Mouse (Mus musculus) gastrocnemius, postnatal 4 days (tissue): Measurements from ENCODE around the gene Slco2a1. TPM values are rescaled to one million over a fixed set of nuclear protein-coding genes. Genes with fewer than 3 reads are reported as not detected.

ENCODE experiments used
- DNase-seq, 2 experiments: peaks; one replicate each; pipeline ENCODE4 v3.0.0; 2021 to 2022; ENCODE audit warnings: low spot score in 2 of 2, mixed read lengths in 2 of 2
- total RNA-seq, 2 experiments: library from RNA; stranded (reverse); gene quantifications; 2 replicates each; pipeline ENCODE4 v1.2.3; 2021

Gene Slco2a1
- total RNA-seq, 2 experiments from 2014 or later, result 0.93 to 1.9 TPM

DNA sequence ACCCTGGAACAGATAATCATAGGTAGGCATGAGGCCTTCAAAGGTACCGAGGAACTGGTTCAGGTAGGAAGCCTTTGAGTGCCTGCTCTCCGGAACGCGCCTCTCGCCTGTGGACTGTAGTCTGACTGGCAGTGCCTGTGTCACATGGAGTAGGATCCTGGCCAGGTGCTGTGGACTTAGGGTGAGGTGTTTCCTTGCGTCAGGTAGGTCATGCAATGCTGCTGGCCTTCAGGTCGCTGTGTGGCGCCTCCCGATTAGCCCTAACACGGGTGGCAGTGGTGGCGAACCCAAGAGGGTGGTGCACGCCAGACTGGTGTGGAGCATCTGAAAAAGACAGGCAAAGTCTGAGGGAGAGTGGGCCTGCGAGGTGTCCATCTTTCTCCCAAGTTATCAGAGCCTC lies 126.4 kb downstream of the Slco2a1 start:
- no peak for DNase-seq

GRCm38 (mm10) chr9:103116941-103117340 lies 128.4 kb downstream of the Slco2a1 start:
- DNase-seq, result no peak

DNA sequence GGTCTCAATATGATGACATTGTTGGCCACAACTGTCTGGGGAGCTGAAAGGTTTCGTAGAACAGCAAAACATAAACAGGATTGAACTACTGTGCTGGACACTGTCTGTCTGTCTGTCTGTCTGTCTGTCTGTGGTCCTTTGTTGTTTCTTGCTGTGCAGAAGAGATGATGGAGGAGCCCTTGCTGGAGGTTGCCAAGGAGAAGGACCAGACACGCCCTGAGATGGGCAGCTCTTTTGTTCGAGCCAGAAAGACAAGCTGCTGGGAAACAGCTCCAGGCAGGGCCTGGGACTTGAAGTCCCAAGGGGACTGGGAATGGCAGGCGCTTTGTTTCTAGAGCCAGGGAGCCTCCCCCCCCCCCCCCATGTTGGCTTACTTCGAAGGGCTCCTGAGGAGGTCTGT lies 129.0 kb downstream of the Slco2a1 start:
- DNase-seq, result no peak

DNA sequence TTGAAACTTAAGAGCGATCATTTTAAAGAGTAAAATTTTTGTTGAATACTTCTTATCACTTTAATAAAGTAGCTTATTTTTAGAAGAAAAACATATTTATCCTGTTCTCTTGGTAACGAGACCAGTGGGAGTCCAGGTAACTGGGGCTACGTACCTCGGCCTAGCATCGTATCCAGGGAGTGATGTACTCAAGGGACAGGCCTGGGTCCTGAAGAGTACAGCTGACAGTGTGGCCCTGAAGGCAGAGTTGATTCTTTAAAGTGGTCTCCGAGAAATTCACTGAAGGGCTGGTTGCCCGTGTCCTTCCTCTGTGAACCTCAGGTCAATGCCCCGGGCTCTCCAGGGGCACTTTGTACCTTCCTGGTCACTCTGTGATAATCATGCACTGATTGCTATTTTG lies 129.4 kb downstream of the Slco2a1 start:
- DNase-seq, result no peak

DNA sequence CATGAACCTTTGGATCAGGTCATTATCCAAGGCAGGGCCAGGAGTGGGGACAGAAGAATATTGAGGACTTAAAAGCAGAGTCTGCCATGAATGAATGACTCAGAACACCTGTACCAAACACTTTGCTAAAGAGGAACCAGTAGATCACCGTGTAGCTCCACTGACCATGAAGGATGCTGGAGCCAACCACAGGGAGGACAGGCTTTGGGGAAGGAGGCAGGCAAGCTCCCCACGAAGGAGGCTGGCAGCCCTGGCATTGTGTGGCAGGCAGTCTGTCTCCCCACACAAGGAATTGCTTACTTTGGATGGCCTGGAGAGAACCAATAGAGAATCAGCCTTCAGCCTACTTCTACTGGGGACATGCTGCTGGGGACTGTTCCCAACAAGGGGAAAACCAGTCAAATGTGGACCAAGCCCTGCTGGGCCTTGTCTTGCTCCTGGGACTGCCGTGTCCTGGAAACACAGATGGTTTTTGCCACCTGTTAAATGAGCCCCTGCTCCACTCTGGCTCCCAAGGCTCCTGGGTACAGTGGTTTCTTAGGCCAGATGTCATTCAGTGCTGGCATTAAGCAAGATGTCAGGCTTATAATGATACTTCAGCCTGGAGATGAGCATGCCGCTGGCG lies 130.3 kb downstream of the Slco2a1 start:
- DNase-seq, result no peak

- no peak for DNase-seq
These were observed 131.3 kb downstream of the Slco2a1 start for GRCm38 (mm10) chr9:103119781-103120180.

DNA sequence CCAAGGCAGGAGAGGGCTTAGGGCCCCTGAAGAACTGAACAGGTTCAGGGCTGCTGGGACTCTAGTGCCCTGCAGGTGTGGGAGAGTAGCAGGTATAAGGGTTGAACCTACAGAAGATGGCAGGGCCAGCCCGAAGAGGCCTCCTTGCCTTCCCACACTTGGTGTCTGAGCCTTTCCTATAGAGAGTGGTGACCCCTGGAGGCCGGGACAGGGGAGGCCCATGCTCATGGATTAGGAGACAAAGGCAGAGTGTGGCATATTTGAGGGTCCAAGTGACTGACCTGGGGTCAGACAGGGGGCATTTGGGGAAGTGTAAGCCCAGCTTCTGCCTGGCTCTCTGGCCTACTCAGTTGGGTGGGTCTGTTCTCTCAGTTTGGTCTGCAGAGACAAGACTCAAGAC lies 131.7 kb downstream of the Slco2a1 start:
- DNase-seq, result no peak

DNA sequence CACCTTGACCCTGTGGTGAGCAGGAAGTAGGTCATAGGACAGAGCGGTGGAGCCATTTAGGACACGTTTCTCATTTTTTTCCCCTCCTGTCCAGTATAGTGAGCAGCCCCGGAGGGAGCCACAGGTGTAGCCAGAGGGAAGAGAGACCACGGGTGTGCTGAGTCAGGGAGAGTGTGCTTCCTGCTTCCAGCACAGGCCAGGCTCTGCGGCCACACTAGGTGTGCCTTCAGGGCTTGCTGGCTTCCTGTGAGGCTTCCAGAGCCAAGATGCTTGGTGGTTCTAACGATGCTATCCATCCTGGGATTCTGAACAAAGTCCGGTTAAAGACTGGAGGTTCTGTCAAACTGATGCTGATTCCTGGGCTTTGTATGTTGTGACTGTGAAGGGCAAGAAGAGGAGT lies 133.0 kb downstream of the Slco2a1 start:
- no peak for DNase-seq

- DNase-seq, result no peak
These were observed 136.2 kb downstream of the Slco2a1 start for GRCm38 (mm10) chr9:103124746-103125145.

DNA sequence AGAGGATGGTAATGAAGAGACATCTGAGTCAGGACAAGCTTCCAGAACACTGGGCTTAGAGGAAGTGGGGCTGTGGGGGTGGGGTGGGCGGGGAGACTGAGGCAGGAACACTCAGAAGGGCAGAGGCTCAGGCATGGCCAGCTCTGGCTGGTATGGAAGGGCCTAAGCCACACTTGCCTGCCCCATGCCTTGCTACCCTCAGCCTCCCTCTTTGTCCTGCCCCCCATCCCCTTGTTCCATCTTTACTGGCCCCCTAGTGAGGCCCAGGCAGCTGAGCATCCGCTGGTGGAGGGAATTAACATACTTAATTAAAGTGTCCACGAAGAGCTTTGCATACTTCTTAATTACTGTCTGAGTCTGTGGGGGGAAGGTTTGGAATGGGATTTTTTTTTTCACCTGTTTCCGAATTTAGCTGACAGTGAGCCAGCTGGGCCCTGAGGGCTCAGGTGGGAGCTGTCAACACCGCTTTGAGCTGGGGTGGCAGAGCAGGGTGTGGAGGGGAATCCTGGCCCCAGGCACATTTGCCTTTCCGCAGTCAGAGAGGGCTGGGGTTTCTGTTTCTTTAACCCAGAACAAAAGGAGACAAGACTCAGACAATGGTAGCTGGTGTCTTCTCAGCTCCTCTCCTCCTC lies 145.1 kb downstream of the Slco2a1 start:
- no peak for DNase-seq

DNA sequence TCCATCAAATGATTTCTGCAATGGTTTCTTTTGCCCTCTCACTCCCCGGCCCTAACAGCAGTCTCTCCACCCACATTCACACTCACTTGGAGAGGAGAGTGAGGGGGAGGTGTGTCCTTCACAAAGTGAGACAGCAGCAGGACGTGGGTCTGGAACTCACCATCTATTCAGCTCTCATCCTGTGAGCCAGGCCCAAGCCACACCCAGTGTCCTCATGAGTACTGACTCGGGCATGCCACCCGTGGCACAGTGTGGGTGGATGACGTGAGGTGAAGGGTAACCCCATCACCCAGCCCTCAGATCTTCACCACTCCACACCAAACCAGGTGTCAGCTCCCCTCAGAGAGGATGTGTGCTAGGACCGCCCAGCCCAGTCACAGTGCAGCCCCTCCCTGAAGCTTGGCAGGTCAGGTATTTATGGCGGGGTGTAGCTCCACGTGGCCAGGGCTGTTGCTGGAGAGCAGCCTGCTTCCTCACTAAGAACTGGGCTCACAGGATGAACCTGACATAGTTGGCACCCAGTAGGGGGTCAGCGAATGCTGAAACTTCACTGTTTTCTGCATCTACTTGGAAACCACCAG lies 146.0 kb downstream of the Slco2a1 start:
- DNase-seq, result no peak

DNA sequence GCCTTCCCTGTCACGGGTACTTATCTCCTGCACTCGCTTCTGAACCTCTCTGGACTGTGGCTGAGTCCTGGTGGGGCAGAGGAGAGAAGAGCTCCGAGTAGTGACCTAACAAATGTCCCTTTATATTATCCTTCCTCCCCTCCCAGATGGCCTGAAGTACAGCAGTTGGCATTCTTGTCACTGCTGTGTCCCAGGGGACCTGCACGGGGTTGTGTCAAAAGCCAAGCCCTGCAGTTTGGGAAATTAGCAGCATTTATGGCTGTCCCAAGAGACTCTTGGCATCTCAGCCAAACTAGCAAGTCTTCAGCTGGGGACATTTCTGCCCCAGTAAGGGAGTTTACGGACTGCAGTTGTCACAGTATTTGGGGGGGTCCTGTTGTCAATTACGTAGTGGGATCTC lies 151.0 kb downstream of the Slco2a1 start:
- no peak for DNase-seq

DNA sequence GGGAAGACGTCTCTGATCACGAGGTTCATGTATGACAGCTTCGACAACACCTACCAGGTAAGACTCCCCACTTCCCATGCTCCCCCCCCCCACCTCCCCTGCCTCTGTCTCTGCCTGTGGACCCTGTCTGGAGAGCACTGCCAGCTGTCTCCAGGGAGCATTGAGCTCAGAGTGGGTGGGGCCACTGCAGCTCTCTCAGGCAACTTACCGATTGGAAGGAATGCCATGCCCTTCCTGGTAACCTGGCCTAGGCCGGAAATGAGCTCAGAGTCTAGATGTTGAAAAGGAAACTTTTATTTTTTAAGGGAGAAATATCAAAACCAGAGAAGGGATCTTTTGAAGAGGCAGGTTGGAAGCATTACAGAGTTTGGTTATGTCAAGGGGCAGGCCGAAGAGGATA lies 151.9 kb downstream of the Slco2a1 start:
- no peak for DNase-seq

GRCm38 (mm10) chr9:103141266-103141665 lies 152.8 kb downstream of the Slco2a1 start:
- DNase-seq, result no peak

- no peak for DNase-seq
These were observed 155.4 kb downstream of the Slco2a1 start for GRCm38 (mm10) chr9:103143881-103144280.

- no peak for DNase-seq
These were observed 156.8 kb downstream of the Slco2a1 start for GRCm38 (mm10) chr9:103145351-103145750.

Other genes with a start within 250 kb of the Slco2a1 start
- 10 to 100 TPM; 60.0 to 60.5 TPM for gene Ryk, start 153.8 kb upstream of the Slco2a1 start, total RNA-seq
- gene Rab6b, start 123.1 kb downstream of the Slco2a1 start, total RNA-seq, result 1 to 10 TPM; 1.7 to 2.6 TPM
- 10 to 100 TPM; 19.8 to 22.3 TPM for gene Srprb, start 213.4 kb downstream of the Slco2a1 start, total RNA-seq
- 1 to 10 TPM; 5.7 to 8.6 TPM for gene Gm20425, start 241.6 kb downstream of the Slco2a1 start, total RNA-seq
- gene Trf, start 241.7 kb downstream of the Slco2a1 start, total RNA-seq, result 10 to 100 TPM; 24.5 to 82.3 TPM